In genomic region chr19:4698205-4698677, GRCm38 (mm10) we compare ENCODE assay signal across 8 mouse cellular contexts. TPM values are rescaled to one million over a fixed set of nuclear protein-coding genes. Genes with fewer than 3 reads are reported as not detected.
DNase-seq lines count a peak whose midpoint lies in the region; ATAC-seq and TF ChIP-seq lines count a peak whose summit lies in the region.
"Had no signal": no experiment of that assay in that cellular context is flagged by ENCODE, and none has a peak within 500 bp of the region (broad histone marks: within the 10 kb centered on the region; RNA-seq: fewer than 3 reads in every experiment).

Gene Gm960 (minus strand): TSS chr19:4698668.

- H3K4me3 ChIP-seq in intestine, postnatal 0 days (ENCODE audit: low read depth, low read length): peak within 1 kb of the TSS; percentile 54
- peak within 1 kb of the TSS; percentile 59 for H3K4me3 ChIP-seq in limb, embryonic 12.5 days (replicated peaks)
- H3K4me3 ChIP-seq in midbrain, embryonic 16.5 days (ENCODE audit: low read depth, low read length): peak within 1 kb of the TSS; percentile 73
- peak within 1 kb of the TSS; percentile 58 for H3K4me3 ChIP-seq in stomach, embryonic 15.5 days (replicated peaks)

- H3K36me3 ChIP-seq in intestine, postnatal 0 days (ENCODE audit: control insufficient read depth, insufficient read depth): no peaks in the 10 kb centered on the region
- no peaks in the 10 kb centered on the region for H3K36me3 ChIP-seq in limb, embryonic 12.5 days
- H3K36me3 ChIP-seq in midbrain, embryonic 16.5 days (ENCODE audit: control insufficient read depth, insufficient read depth, low read length): no peaks in the 10 kb centered on the region
- no peaks in the 10 kb centered on the region for H3K36me3 ChIP-seq in stomach, embryonic 15.5 days

- peak within 1 kb of the TSS; percentile 37; the same call in 1 of the 2 replicates for H3K9ac ChIP-seq in intestine, postnatal 0 days (ENCODE audit: low read depth, low read length)
- peak within 1 kb of the TSS; percentile 50; the same call in 1 of the 2 replicates for H3K9ac ChIP-seq in limb, embryonic 12.5 days (replicated peaks)
- peak within 1 kb of the TSS; percentile 89 for H3K9ac ChIP-seq in midbrain, embryonic 16.5 days (ENCODE audit: low read depth, low read length)
- H3K9ac ChIP-seq in stomach, embryonic 15.5 days: no peak within 1 kb of the TSS; the same call in 1 of the 2 replicates

- peak; percentile 84 to 89 for DNase-seq in adrenal gland, postnatal 36 days
- DNase-seq in embryo, embryonic 11 days: peak; percentile 82

- H3K27ac ChIP-seq in intestine, postnatal 0 days (ENCODE audit: low read depth, low read length): no peak within 1 kb of the TSS
- no peak within 1 kb of the TSS for H3K27ac ChIP-seq in limb, embryonic 12.5 days
- H3K27ac ChIP-seq in midbrain, embryonic 16.5 days (ENCODE audit: low read length): peak within 1 kb of the TSS; percentile 87
- no peak within 1 kb of the TSS for H3K27ac ChIP-seq in stomach, embryonic 15.5 days

- 2% methylated on average over 40 of the region's 40 CpGs for WGBS in intestine, postnatal 0 days
- under 1% methylated on average over 40 of the region's 40 CpGs for WGBS in limb, embryonic 12.5 days
- under 1% methylated on average over 40 of the region's 40 CpGs for WGBS in midbrain, embryonic 16.5 days
- WGBS in stomach, embryonic 15.5 days: under 1% methylated on average over 40 of the region's 40 CpGs

- no peaks in the 10 kb centered on the region for H3K4me1 ChIP-seq in intestine, postnatal 0 days (replicated peaks; ENCODE audit: control insufficient read depth, insufficient read depth, low read length)
- peaks cover 3% of the 10 kb centered on the region; the same call in 1 of the 2 replicates for H3K4me1 ChIP-seq in limb, embryonic 12.5 days (replicated peaks)
- H3K4me1 ChIP-seq in midbrain, embryonic 16.5 days (ENCODE audit: control insufficient read depth, insufficient read depth, low read length): peaks cover 13% of the 10 kb centered on the region
- H3K4me1 ChIP-seq in stomach, embryonic 15.5 days: no peaks in the 10 kb centered on the region

- TF ChIP-seq CTCF in intestine, postnatal 0 days (IDR thresholded peaks at IDR 0.05; ENCODE audit: low read depth): no peak

- ATAC-seq in granulocyte monocyte progenitor cell, adult 5-6 weeks (replicated peaks; ENCODE audit: poor library complexity, severe bottlenecking): peak; percentile 35
- peak; percentile 22; the same call in 1 of the 2 replicates for ATAC-seq in intestine, postnatal 0 days
- peak; percentile 31; the same call in 1 of the 2 replicates for ATAC-seq in limb, embryonic 12.5 days (ENCODE audit: insufficient number of reproducible peaks, insufficient read depth, low FRiP score, low TSS enrichment, low read depth)
- ATAC-seq in midbrain, embryonic 16.5 days: peak; percentile 90
- peak; percentile 60 for ATAC-seq in stomach, embryonic 15.5 days (ENCODE audit: insufficient read depth, low FRiP score, low read depth)

- peak within 1 kb of the TSS; percentile 89 for H3K4me2 ChIP-seq in intestine, postnatal 0 days (replicated peaks; ENCODE audit: low read depth)
- peak within 1 kb of the TSS; percentile 84 for H3K4me2 ChIP-seq in limb, embryonic 12.5 days
- H3K4me2 ChIP-seq in midbrain, embryonic 16.5 days (ENCODE audit: low read length): peak within 1 kb of the TSS; percentile 63
- H3K4me2 ChIP-seq in stomach, embryonic 15.5 days: peak within 1 kb of the TSS; percentile 87

- H3K27me3 ChIP-seq in intestine, postnatal 0 days (replicated peaks; ENCODE audit: control insufficient read depth, insufficient read depth, low read length): peaks cover 38% of the 10 kb centered on the region
- H3K27me3 ChIP-seq in limb, embryonic 12.5 days: peaks cover 65% of the 10 kb centered on the region
- peaks cover 12% of the 10 kb centered on the region for H3K27me3 ChIP-seq in midbrain, embryonic 16.5 days (ENCODE audit: control insufficient read depth, insufficient read depth, low read depth, low read length)
- H3K27me3 ChIP-seq in stomach, embryonic 15.5 days (replicated peaks): peaks cover 24% of the 10 kb centered on the region; the same call in 1 of the 2 replicates

- H3K9me3 ChIP-seq in intestine, postnatal 0 days (ENCODE audit: control insufficient read depth): no peaks in the 10 kb centered on the region
- 0 out of 2 replicates have a peak, but pooled peaks cover 4% of the 10 kb centered on the region for H3K9me3 ChIP-seq in limb, embryonic 12.5 days
- no peaks in the 10 kb centered on the region for H3K9me3 ChIP-seq in midbrain, embryonic 16.5 days (replicated peaks; ENCODE audit: control insufficient read depth, low read length, poor library complexity, severe bottlenecking)
- no peaks in the 10 kb centered on the region for H3K9me3 ChIP-seq in stomach, embryonic 15.5 days

RNA-seq across cellular contexts. Expression of gene Gm960, which starts in this region (rescaled TPM):
- total RNA-seq in adrenal gland, postnatal 36 days (2021): under 1 TPM in 1 of 2 experiments, not detected in 1; 0.13 TPM
- total RNA-seq in granulocyte monocyte progenitor cell, adult 5-6 weeks (2014; fragmentation: Nextera tagmentation): not detected in 2 replicates
- total RNA-seq in granulocyte monocyte progenitor cell, adult 5-6 weeks (2017): not detected in 2 replicates
- polyA plus RNA-seq in intestine, postnatal 0 days (2015; fragmentation: Nextera tagmentation; extraction: Ambion mirVana): 1.0 and 1.1 TPM in 2 replicates
- 5.6 and 6.9 TPM in 2 replicates for polyA plus RNA-seq in limb, embryonic 12.5 days (2016; fragmentation: Nextera tagmentation; extraction: Ambion mirVana)
- 5.4 and 6.6 TPM in 2 replicates for polyA plus RNA-seq in midbrain, embryonic 16.5 days (2015; fragmentation: Nextera tagmentation; extraction: Ambion mirVana)
- 2.3 and 3.6 TPM in 2 replicates for polyA plus RNA-seq in stomach, embryonic 15.5 days (2015; fragmentation: Nextera tagmentation; extraction: Ambion mirVana)
- polyA plus RNA-seq: large intestine, adult 2 months had no signal

Comparison
In these comparisons a context has a peak if more than half of its experiments do, and no peak if none do; other contexts are left out.
1. Peak in DNase-seq in adrenal gland, postnatal 36 days; RNA of the gene not detected or under 1 TPM.
2. Peak in ATAC-seq in granulocyte monocyte progenitor cell, adult 5-6 weeks; RNA of the gene not detected or under 1 TPM.
3. ATAC-seq: peak in every context shown above with its lines; median percentile 90 in midbrain, embryonic 16.5 days; 60 in stomach, embryonic 15.5 days; 35 in granulocyte monocyte progenitor cell, adult 5-6 weeks; 31 in limb, embryonic 12.5 days; 22 in intestine, postnatal 0 days.